Mouse (Mus musculus): Measurements from ENCODE around the gene Ostc. TPM values are rescaled to one million over a fixed set of nuclear protein-coding genes. Genes with fewer than 3 reads are reported as not detected.

The Ostc gene
- polyA plus RNA-seq, 1 experiment, result 67.7 TPM

DNA sequence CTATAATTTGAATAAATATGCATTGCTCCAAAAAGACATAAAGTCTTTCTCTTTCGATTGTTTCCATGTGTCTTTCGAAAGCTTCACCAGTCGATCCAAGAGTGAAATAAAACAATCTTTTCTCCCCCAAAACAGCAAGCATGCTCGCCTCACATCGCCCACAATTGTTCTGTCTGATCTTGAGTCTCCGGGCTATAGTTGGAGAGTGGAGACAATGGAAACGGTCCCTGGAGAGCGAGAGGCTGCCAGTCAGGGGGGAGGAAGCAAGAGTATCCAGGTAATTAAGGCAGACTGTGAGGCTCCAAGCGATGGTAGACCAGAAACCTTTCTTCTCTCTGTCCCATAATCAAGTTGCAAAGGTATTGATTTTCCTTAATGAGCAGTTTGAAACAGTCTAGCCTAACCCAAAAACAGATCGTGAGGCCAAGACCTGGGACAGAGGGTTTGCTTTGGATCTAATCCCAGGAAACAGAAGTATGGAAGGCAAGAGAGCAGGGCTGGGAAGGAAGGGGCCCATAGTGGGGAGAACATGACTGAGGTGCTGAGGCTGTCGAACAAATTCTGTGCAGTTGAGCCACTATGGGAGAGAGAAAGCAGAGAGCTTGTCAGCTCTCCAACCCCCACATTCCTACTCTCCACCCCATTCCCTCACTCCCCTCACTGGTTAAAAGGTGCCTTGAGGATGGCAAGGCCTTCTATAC, 63.0 kb downstream of the Ostc start:
- DNase-seq (ENCODE audit: extremely low spot score in 1 of 2, low spot score in 1 of 2), result no peak

Other genes starting within 250 kb of the Ostc start
- gene Etnppl, start 92.0 kb downstream of the Ostc start, polyA plus RNA-seq (2012; rRNA removed), result 17.6 and 22.4 TPM in 2 replicates
- gene Rpl34, start 21.0 kb upstream of the Ostc start, polyA plus RNA-seq (2012; rRNA removed), result 675 and 819 TPM in 2 replicates

Data from frontal cortex, adult 2 months (tissue).